Comparison of ENCODE assay signal across 9 mouse cellular contexts in the genomic region with DNA sequence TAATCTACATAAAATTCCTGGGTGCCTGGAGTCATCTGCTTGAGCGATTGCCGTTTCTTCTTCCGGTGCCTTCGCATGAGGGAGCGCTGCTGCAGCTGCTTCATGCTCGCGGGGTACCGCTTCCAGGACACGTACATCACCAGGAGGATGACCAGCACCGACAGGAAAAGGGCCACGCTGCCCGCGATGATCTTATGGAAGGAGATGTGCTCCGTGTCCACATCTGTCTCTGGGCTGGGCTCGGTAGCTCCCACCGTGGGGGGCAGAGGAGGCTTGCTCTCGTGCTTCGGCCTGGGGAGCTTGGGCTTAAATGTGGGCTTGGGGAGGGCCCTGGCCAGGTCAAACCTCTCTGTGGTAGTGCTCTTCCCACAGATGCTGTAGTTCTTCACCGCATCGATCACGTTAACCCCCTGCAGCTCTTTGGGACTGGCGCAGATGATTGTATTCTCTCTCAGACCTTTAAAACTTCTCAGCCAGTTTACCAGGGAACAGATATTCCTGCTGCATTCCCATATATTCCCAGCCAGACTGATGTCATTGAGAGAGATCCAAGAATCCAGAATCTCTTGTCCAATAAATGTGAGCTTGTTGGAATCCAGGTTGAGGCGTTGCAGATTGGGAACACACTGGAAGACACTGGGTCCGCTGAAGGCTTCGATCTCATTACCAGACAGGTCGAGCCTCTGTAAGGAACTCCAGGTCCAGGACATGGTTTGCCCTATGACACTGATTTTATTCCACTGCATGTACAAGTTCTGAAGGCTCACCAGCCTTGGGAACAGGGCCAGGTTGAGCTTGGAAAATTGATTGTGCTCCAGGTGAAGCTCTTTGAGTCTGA. TPM values are rescaled to one million over a fixed set of nuclear protein-coding genes. Genes with fewer than 3 reads are reported as not detected.
DNase-seq lines count a peak whose midpoint lies in the region; ATAC-seq and TF ChIP-seq lines count a peak whose summit lies in the region.
"Had no signal": no experiment of that assay in that cellular context is flagged by ENCODE, and none has a peak within 500 bp of the region (broad histone marks: within the 10 kb centered on the region; RNA-seq: fewer than 3 reads in every experiment).

No protein-coding gene starts in this region.

- TF ChIP-seq POLR2A in brain, embryonic 14.5 days (IDR thresholded peaks at IDR 0.05; ENCODE audit: borderline replicate concordance, extremely low read depth, insufficient read depth, insufficient read length, poor library complexity, severe bottlenecking), result no peak
- no peak for TF ChIP-seq POLR2A in thymus, adult 2 months (IDR thresholded peaks at IDR 0.05; ENCODE audit: control insufficient read depth, extremely low read depth, insufficient read depth, low read length, poor library complexity)

- H3K36me3 ChIP-seq in forebrain, embryonic 11.5 days (ENCODE audit: control insufficient read depth, insufficient read depth, low read length), result no peaks in the 10 kb centered on the region
- H3K36me3 ChIP-seq in neural tube, embryonic 14.5 days (ENCODE audit: control insufficient read depth, insufficient read depth, low read length), result no peaks in the 10 kb centered on the region
- H3K36me3 ChIP-seq in thymus, adult 2 months (ENCODE audit: control insufficient read depth, insufficient read depth, low read length), result no peaks in the 10 kb centered on the region

- no peak for TF ChIP-seq CTCF in brain, embryonic 14.5 days (IDR thresholded peaks at IDR 0.05; ENCODE audit: borderline replicate concordance, extremely low read depth, insufficient read depth, insufficient read length)
- TF ChIP-seq CTCF in thymus, adult 2 months (IDR thresholded peaks at IDR 0.05; ENCODE audit: borderline replicate concordance, control insufficient read depth, extremely low read depth, insufficient read depth, low read length, poor library complexity), result no peak

- 0 out of 2 replicates have a peak, but pooled peaks have one; percentile 7 for ATAC-seq in forebrain, embryonic 11.5 days (replicated peaks; ENCODE audit: low FRiP score)
- peak; percentile 16 for ATAC-seq in neural tube, embryonic 14.5 days (ENCODE audit: low read depth)

- DNase-seq in gastrocnemius, postnatal 10 days, result peak; percentile 13
- no peak for DNase-seq in gastrocnemius, postnatal 25 days
- DNase-seq in brain, embryonic 14.5 days (ENCODE audit: low read depth), result peak; percentile 74
- peak; percentile 63 for DNase-seq in forebrain, embryonic 11.5 days (ENCODE audit: low spot score)
- peak; percentile 42 to 49 for DNase-seq in left cerebral cortex, postnatal 25 days (ENCODE audit: low spot score in 2 of 2)
- DNase-seq in B cell, adult 2 months, result no peak
- DNase-seq in thymus, adult 2 months, result no peak

- 3% methylated on average over 26 of the region's 26 CpGs for WGBS in forebrain, embryonic 11.5 days
- WGBS in neural tube, embryonic 14.5 days, result 4% methylated on average over 26 of the region's 26 CpGs
- WGBS in thymus, adult 2 months, result 12% methylated on average over 26 of the region's 26 CpGs

- intact Hi-C loops in left cerebral cortex, postnatal 25 days (cut with DNase I), result loop anchor here (5.0 to 10.0 kb wide), 7 partner anchors 129 to 1679 kb away; partner anchors contain the start of gene Gm7075

- H3K4me3 ChIP-seq in forebrain, embryonic 11.5 days (ENCODE audit: low read depth, low read length), result peak overlapping the region; percentile 29
- H3K4me3 ChIP-seq in neural tube, embryonic 14.5 days (ENCODE audit: low read depth, low read length), result peak overlapping the region; percentile 49
- no peak overlapping the region for H3K4me3 ChIP-seq in thymus, adult 2 months (ENCODE audit: control insufficient read depth, insufficient read depth, low read length)

- H3K27ac ChIP-seq in forebrain, embryonic 11.5 days (ENCODE audit: low read depth, low read length), result no peak overlapping the region
- H3K27ac ChIP-seq in neural tube, embryonic 14.5 days (ENCODE audit: low read depth, low read length), result peak overlapping the region; percentile 46
- H3K27ac ChIP-seq in thymus, adult 2 months (ENCODE audit: control insufficient read depth, insufficient read depth, low read length), result no peak overlapping the region

- peak overlapping the region; percentile 65 for H3K4me2 ChIP-seq in forebrain, embryonic 11.5 days (ENCODE audit: low read depth, low read length, severe bottlenecking)
- peak overlapping the region; percentile 88 for H3K4me2 ChIP-seq in neural tube, embryonic 14.5 days (ENCODE audit: low read depth, low read length)

- peaks cover 8% of the 10 kb centered on the region; the same call in 1 of the 2 replicates for H3K4me1 ChIP-seq in forebrain, embryonic 11.5 days (replicated peaks; ENCODE audit: control insufficient read depth, insufficient read depth, low read length)
- peaks cover 9% of the 10 kb centered on the region; the same call in 1 of the 2 replicates for H3K4me1 ChIP-seq in neural tube, embryonic 14.5 days (ENCODE audit: control insufficient read depth, insufficient read depth, low read length)
- H3K4me1 ChIP-seq in thymus, adult 2 months (replicated peaks; ENCODE audit: control insufficient read depth, insufficient read depth, low read length), result no peaks in the 10 kb centered on the region

- H3K9me3 ChIP-seq in forebrain, embryonic 11.5 days (ENCODE audit: control insufficient read depth, low read length), result no peaks in the 10 kb centered on the region
- no peaks in the 10 kb centered on the region for H3K9me3 ChIP-seq in neural tube, embryonic 14.5 days (ENCODE audit: control insufficient read depth, low read length)

- peak overlapping the region; percentile 4 for H3K9ac ChIP-seq in forebrain, embryonic 11.5 days (ENCODE audit: low read length)
- peak overlapping the region; percentile 76 for H3K9ac ChIP-seq in neural tube, embryonic 14.5 days (replicated peaks; ENCODE audit: low read depth, low read length)

- peaks cover 11% of the 10 kb centered on the region for H3K27me3 ChIP-seq in forebrain, embryonic 11.5 days (ENCODE audit: control insufficient read depth, insufficient read depth, low read length)
- H3K27me3 ChIP-seq in neural tube, embryonic 14.5 days (ENCODE audit: control insufficient read depth, insufficient read depth, low read length), result peaks cover 2% of the 10 kb centered on the region; the same call in 1 of the 2 replicates
- H3K27me3 ChIP-seq in thymus, adult 2 months (ENCODE audit: control insufficient read depth, insufficient read depth, low read length), result peaks cover 4% of the 10 kb centered on the region; the same call in 1 of the 2 replicates

RNA-seq across cellular contexts. Expression of gene Lrrtm3, which starts 1.9 kb away (rescaled TPM):
- total RNA-seq in gastrocnemius, postnatal 10 days (2021), result under 1 TPM; 0.28 to 0.34 TPM
- under 1 TPM in 1 of 2 experiments, not detected in 1; 0.19 TPM for total RNA-seq in gastrocnemius, postnatal 25 days (2021)
- polyA plus RNA-seq in brain, embryonic 14.5 days (2012; rRNA removed), result 8.5 and 15.3 TPM in 2 replicates
- 2.2 and 2.6 TPM in 2 replicates for polyA plus RNA-seq in forebrain, embryonic 11.5 days (2014; fragmentation: Nextera tagmentation; extraction: Ambion mirVana)
- 10 to 100 TPM; 75.3 to 82.2 TPM for total RNA-seq in left cerebral cortex, postnatal 25 days (2021)
- polyA plus RNA-seq in neural tube, embryonic 14.5 days (2014; fragmentation: Nextera tagmentation; extraction: Ambion mirVana), result 33.2 and 50.0 TPM in 2 replicates
- polyA plus RNA-seq in thymus, adult 2 months (2012; rRNA removed), result not detected in 2 replicates
- polyA plus RNA-seq: C2C12 had no signal

Comparison
In these comparisons a context has a peak if more than half of its experiments do, and no peak if none do; other contexts are left out.
1. DNase-seq: peak in gastrocnemius, postnatal 10 days (single experiment), brain, embryonic 14.5 days (single experiment), forebrain, embryonic 11.5 days (single experiment) and left cerebral cortex, postnatal 25 days (2 of 2); none in gastrocnemius, postnatal 25 days (single experiment), B cell, adult 2 months (0 of 2) and thymus, adult 2 months (single experiment).